Mouse (Mus musculus) lung, embryonic 16.5 days (tissue): Measurements from ENCODE around the gene Flt3l. TPM values are rescaled to one million over a fixed set of nuclear protein-coding genes. Genes with fewer than 3 reads are reported as not detected.
"Not testable (repeated sequence)": the region's sequence is repeated elsewhere in the genome, so short reads cannot be mapped to it uniquely, and the experiment has no call there.

ENCODE experiments used
- ATAC-seq: fragments of 200-750 bp; cut with Nextera tagmentation; 2 replicates; pipeline ENCODE4 v1.8.0; 2017; ENCODE audit warnings: low read depth, mild to moderate bottlenecking, moderate library complexity
- H3K27ac ChIP-seq: fragments of 300-500 bp; sonication (generic); 2 replicates; pipeline ENCODE4 v1.5.1; 2014; ENCODE audit warnings: mild to moderate bottlenecking, control low read depth, low read length
- H3K27me3 ChIP-seq: fragments of 300-500 bp; sonication (generic); 2 replicates; pipeline ENCODE4 v1.6.1; 2014; ENCODE audit warnings: low read depth, low read length, mixed read lengths; ENCODE audit not compliant: control insufficient read depth, insufficient read depth
- H3K36me3 ChIP-seq: fragments of 300-500 bp; sonication (generic); 2 replicates; pipeline ENCODE4 v1.6.1; 2014; ENCODE audit warnings: low read length; ENCODE audit not compliant: control insufficient read depth, insufficient read depth
- H3K4me1 ChIP-seq: fragments of 300-500 bp; sonication (generic); replicated peaks from 2 replicates; pipeline ENCODE4 v1.6.1; 2014; ENCODE audit warnings: low read length, mixed read lengths; ENCODE audit not compliant: control insufficient read depth, insufficient read depth
- H3K4me2 ChIP-seq: fragments of 300-500 bp; sonication (generic); 2 replicates; pipeline ENCODE4 v1.6.1; 2014; ENCODE audit warnings: low read depth, low read length, control low read depth
- H3K4me3 ChIP-seq: fragments of 300-500 bp; sonication (generic); 2 replicates; pipeline ENCODE4 v1.5.1; 2014; ENCODE audit warnings: mild to moderate bottlenecking, low read length, control low read depth
- H3K9ac ChIP-seq: fragments of 300-500 bp; sonication (generic); 2 replicates; pipeline ENCODE4 v1.6.1; 2014; ENCODE audit warnings: low read length, control low read depth
- H3K9me3 ChIP-seq: fragments of 300-500 bp; sonication (generic); 2 replicates; pipeline ENCODE4 v1.6.1; 2016; ENCODE audit warnings: low read length; ENCODE audit not compliant: control insufficient read depth
- whole genome bisulfite sequencing: fragments of 180-500 bp; shearing (Covaris S2); extraction: QIAGEN DNeasy Blood & Tissue Kit; methylation state at CpG from one replicate; pipeline ENCODE4 v1.1.7; 2014; 5-methylcytosine and 5-hydroxymethylcytosine counted together
- polyA plus RNA-seq: library from polyadenylated mRNA; unstranded; fragments of >200 nt; fragmentation: Nextera tagmentation; extraction: Ambion mirVana; gene quantifications from 2 replicates; pipeline ENCODE4 v1.2.1, GENCODE M21; 2015

The Flt3l gene
- polyA plus RNA-seq, 1 experiment from 2014 or later = 2.4 TPM

- peak overlapping the region; percentile 56 for H3K4me3 ChIP-seq
- H3K9me3 ChIP-seq = no peaks in the 10 kb centered on the region
- peak; percentile 10; the same call in 1 of the 2 replicates for ATAC-seq
- peak overlapping the region; percentile 74 for H3K9ac ChIP-seq
- peaks cover 22% of the 10 kb centered on the region for H3K4me1 ChIP-seq
- H3K36me3 ChIP-seq = peaks cover 4% of the 10 kb centered on the region; the same call in 1 of the 2 replicates
- no peaks in the 10 kb centered on the region for H3K27me3 ChIP-seq
- peak overlapping the region; percentile 69 for H3K4me2 ChIP-seq
- peak overlapping the region; percentile 91 for H3K27ac ChIP-seq
- 36% methylated on average over 9 of the region's 9 CpGs for WGBS
These were observed 33.2 kb downstream of the Flt3l start for GRCm38 (mm10) chr7:45102940-45103585.

GRCm38 (mm10) chr7:45102441-45102840 lies 33.8 kb downstream of the Flt3l start:
- Histone ChIP-seq H3K9ac (peak overlapping the region; percentile 74), H3K27ac (no peak overlapping the region; the same call in 1 of the 2 replicates), H3K4me2 (peak overlapping the region; percentile 69), H3K4me1 (peaks cover 22% of the 10 kb centered on the region), H3K27me3 (no peaks in the 10 kb centered on the region), H3K36me3 (peaks cover 4% of the 10 kb centered on the region; the same call in 1 of the 2 replicates), H3K4me3 (peak overlapping the region; percentile 56), H3K9me3 (no peaks in the 10 kb centered on the region)
- WGBS = 69% methylated on average over 11 of the region's 11 CpGs
- ATAC-seq = no peak

- H3K4me1 ChIP-seq = peaks cover 22% of the 10 kb centered on the region
- WGBS = 75% methylated on average over 6 of the region's 6 CpGs
- H3K4me2 ChIP-seq = no peak overlapping the region
- ATAC-seq = no peak
- peaks cover 6% of the 10 kb centered on the region; the same call in 1 of the 2 replicates for H3K36me3 ChIP-seq
- H3K27me3 ChIP-seq = no peaks in the 10 kb centered on the region
- H3K4me3 ChIP-seq = no peak overlapping the region
- no peak overlapping the region for H3K27ac ChIP-seq
- H3K9ac ChIP-seq = no peak overlapping the region
- no peaks in the 10 kb centered on the region for H3K9me3 ChIP-seq
These were observed 36.2 kb downstream of the Flt3l start for GRCm38 (mm10) chr7:45100046-45100445.

GRCm38 (mm10) chr7:45098541-45099240 lies 37.5 kb downstream of the Flt3l start:
- peaks cover 14% of the 10 kb centered on the region for H3K4me1 ChIP-seq
- peaks cover 6% of the 10 kb centered on the region; the same call in 1 of the 2 replicates for H3K36me3 ChIP-seq

GRCm38 (mm10) chr7:45097479-45097878 lies 38.8 kb downstream of the Flt3l start:
- 0 out of 2 replicates have a peak overlapping the region, but pooled peaks have one; percentile 4 for H3K27ac ChIP-seq

More at GRCm38 (mm10) chr7:45098541-45099240, 37.5 kb downstream of the Flt3l start:
- no peak overlapping the region for H3K27ac ChIP-seq
- H3K4me3 ChIP-seq = no peak overlapping the region
- no peak for ATAC-seq
- H3K9ac ChIP-seq = no peak overlapping the region
- no peak overlapping the region for H3K4me2 ChIP-seq
- no peaks in the 10 kb centered on the region for H3K27me3 ChIP-seq
- H3K9me3 ChIP-seq = no peaks in the 10 kb centered on the region
- WGBS = 87% methylated on average over 8 of the region's 8 CpGs

GRCm38 (mm10) chr7:45095965-45096364 lies 40.3 kb downstream of the Flt3l start:
- H3K4me2 ChIP-seq, H3K9ac ChIP-seq, H3K27me3 ChIP-seq, H3K36me3 ChIP-seq, H3K4me3 ChIP-seq, H3K9me3 ChIP-seq, H3K27ac ChIP-seq, ATAC-seq: not testable (repeated sequence)
- WGBS = 90% methylated on average over 14 of the region's 14 CpGs
- peaks cover 11% of the 10 kb centered on the region for H3K4me1 ChIP-seq

More at GRCm38 (mm10) chr7:45097479-45097878, 38.8 kb downstream of the Flt3l start:
- H3K4me1 ChIP-seq = peaks cover 11% of the 10 kb centered on the region
- H3K36me3 ChIP-seq = peaks cover 6% of the 10 kb centered on the region; the same call in 1 of the 2 replicates
- 47% methylated on average over 6 of the region's 6 CpGs for WGBS
- H3K9me3 ChIP-seq = no peaks in the 10 kb centered on the region
- no peak overlapping the region for H3K4me3 ChIP-seq
- no peak overlapping the region for H3K9ac ChIP-seq
- no peaks in the 10 kb centered on the region for H3K27me3 ChIP-seq
- H3K4me2 ChIP-seq = no peak overlapping the region
- ATAC-seq = no peak

GRCm38 (mm10) chr7:45095367-45095766 lies 40.9 kb downstream of the Flt3l start:
- Histone ChIP-seq H3K9me3 (no peaks in the 10 kb centered on the region), H3K4me3 (no peak overlapping the region), H3K9ac (no peak overlapping the region), H3K27ac (no peak overlapping the region), H3K4me2 (no peak overlapping the region), H3K36me3 (peaks cover 6% of the 10 kb centered on the region; the same call in 1 of the 2 replicates), H3K27me3 (no peaks in the 10 kb centered on the region), H3K4me1 (peaks cover 17% of the 10 kb centered on the region)
- WGBS = 78% methylated on average over 6 of the region's 6 CpGs
- ATAC-seq = no peak

- Histone ChIP-seq H3K9ac (0 out of 2 replicates have a peak overlapping the region, but pooled peaks have one; percentile 3), H3K4me1 (peaks cover 20% of the 10 kb centered on the region), H3K4me2 (no peak overlapping the region), H3K36me3 (peaks cover 6% of the 10 kb centered on the region; the same call in 1 of the 2 replicates), H3K27ac (no peak overlapping the region), H3K27me3 (no peaks in the 10 kb centered on the region), H3K4me3 (no peak overlapping the region), H3K9me3 (no peaks in the 10 kb centered on the region)
- WGBS = 28% methylated on average over 7 of the region's 7 CpGs
- ATAC-seq = no peak
These were observed 42.1 kb downstream of the Flt3l start for GRCm38 (mm10) chr7:45094121-45094520.

GRCm38 (mm10) chr7:45093516-45093905 lies 42.7 kb downstream of the Flt3l start:
- no peak overlapping the region for H3K27ac ChIP-seq

More at GRCm38 (mm10) chr7:45093516-45093905, 42.7 kb downstream of the Flt3l start:
- Histone ChIP-seq H3K9ac (no peak overlapping the region), H3K4me1 (peaks cover 20% of the 10 kb centered on the region), H3K36me3 (peaks cover 5% of the 10 kb centered on the region; the same call in 1 of the 2 replicates), H3K9me3 (no peaks in the 10 kb centered on the region), H3K27me3 (no peaks in the 10 kb centered on the region), H3K4me3 (no peak overlapping the region), H3K4me2 (no peak overlapping the region)
- ATAC-seq = no peak
- 33% methylated on average over 16 of the region's 18 CpGs for WGBS
